Mouse (Mus musculus) kidney, postnatal 25 days (tissue): ENCODE measurements around the gene Rhox4e.
"Not testable (repeated sequence)": the region's sequence is repeated elsewhere in the genome, so short reads cannot be mapped to it uniquely, and the experiment has no call there.

Experiments used
- DNase-seq, 2 experiments: peaks; one replicate each; pipeline ENCODE4 v3.0.0; 2021; ENCODE audit warnings: mixed read lengths in 2 of 2

Rhox4e gene

GRCm38 (mm10) chrX:37557112-37557511, at the start of gene Rhox4e:
TSS of gene Rhox4e (plus strand) at chrX:37557412.
- DNase-seq, result not testable (repeated sequence)

- DNase-seq, result not testable (repeated sequence)
Observed at GRCm38 (mm10) chrX:37514059-37514458, 43.2 kb upstream of the Rhox4e start, which contains the start of gene Rhox4d. TSS of gene Rhox4d (plus strand) at chrX:37514359.

- not testable (repeated sequence) for DNase-seq
Observed at GRCm38 (mm10) chrX:37530152-37530551, 27.1 kb upstream of the Rhox4e start, which contains the start of gene Rhox2e. TSS of gene Rhox2e (plus strand) at chrX:37530452.

GRCm38 (mm10) chrX:37541719-37542118, 15.5 kb upstream of the Rhox4e start, which contains the start of gene Rhox3e:
TSS of gene Rhox3e (plus strand) at chrX:37542019.
- not testable (repeated sequence) for DNase-seq

- not testable (repeated sequence) for DNase-seq
Observed at GRCm38 (mm10) chrX:37571105-37571504, 13.9 kb downstream of the Rhox4e start, which contains the start of gene Rhox2f. TSS of gene Rhox2f (plus strand) at chrX:37571405.

- DNase-seq, result not testable (repeated sequence)
Observed at GRCm38 (mm10) chrX:37572638-37573037, 15.4 kb downstream of the Rhox4e start.

GRCm38 (mm10) chrX:37580692-37581091, 23.5 kb downstream of the Rhox4e start, which contains the start of gene Rhox3f:
TSS of gene Rhox3f (plus strand) at chrX:37580992.
- not testable (repeated sequence) for DNase-seq

GRCm38 (mm10) chrX:37607604-37608003, 50.4 kb downstream of the Rhox4e start, which contains the start of gene Rhox4f:
TSS of gene Rhox4f (minus strand) at chrX:37607704.
- not testable (repeated sequence) for DNase-seq
